Mouse (Mus musculus): ENCODE results near the gene Specc1l. TPM values are rescaled to one million over a fixed set of nuclear protein-coding genes. Genes with fewer than 3 reads are reported as not detected.

The Specc1l gene
- polyA plus RNA-seq, 1 experiment from 2014 or later = 27.5 TPM

GRCm38 (mm10) chr10:75231876-75232275 lies 20.0 kb downstream of the Specc1l start:
- Histone ChIP-seq H3K9me3 (no peaks in the 10 kb centered on the region), H3K4me1 (no peaks in the 10 kb centered on the region), H3K4me3 (no peak overlapping the region), H3K36me3 (peaks cover 40% of the 10 kb centered on the region), H3K27me3 (ENCODE audit: insufficient read depth, poor library complexity, severe bottlenecking) (no peaks in the 10 kb centered on the region), H3K27ac (no peak overlapping the region)
- 92% methylated on average over 1 of the region's 1 CpGs for WGBS
- DNase-seq (ENCODE audit: low spot score) = no peak

- H3K27ac ChIP-seq = no peak overlapping the region
- no peaks in the 10 kb centered on the region for H3K4me1 ChIP-seq
- no peaks in the 10 kb centered on the region for H3K27me3 ChIP-seq (ENCODE audit: insufficient read depth, poor library complexity, severe bottlenecking)
- no peak for DNase-seq (ENCODE audit: low spot score)
- no peaks in the 10 kb centered on the region for H3K9me3 ChIP-seq
- H3K4me3 ChIP-seq = no peak overlapping the region
- whole genome bisulfite sequencing = 95% methylated on average over 4 of the region's 4 CpGs
- H3K36me3 ChIP-seq = peaks cover 40% of the 10 kb centered on the region
Observed at GRCm38 (mm10) chr10:75232612-75233155, 20.8 kb downstream of the Specc1l start.

- no peak for DNase-seq (ENCODE audit: low spot score)
- Histone ChIP-seq H3K36me3 (peaks cover 45% of the 10 kb centered on the region), H3K27ac (no peak overlapping the region), H3K4me1 (no peaks in the 10 kb centered on the region), H3K9me3 (no peaks in the 10 kb centered on the region), H3K4me3 (no peak overlapping the region), H3K27me3 (ENCODE audit: insufficient read depth, poor library complexity, severe bottlenecking) (no peaks in the 10 kb centered on the region)
- 88% methylated on average over 2 of the region's 2 CpGs for WGBS
Observed at GRCm38 (mm10) chr10:75233489-75233888, 21.6 kb downstream of the Specc1l start.

- Histone ChIP-seq H3K36me3 (peaks cover 44% of the 10 kb centered on the region), H3K4me1 (no peaks in the 10 kb centered on the region), H3K9me3 (no peaks in the 10 kb centered on the region), H3K27ac (no peak overlapping the region), H3K27me3 (ENCODE audit: insufficient read depth, poor library complexity, severe bottlenecking) (no peaks in the 10 kb centered on the region), H3K4me3 (no peak overlapping the region)
- 86% methylated on average over 2 of the region's 2 CpGs for WGBS
- DNase-seq (ENCODE audit: low spot score) = no peak
Observed at GRCm38 (mm10) chr10:75235726-75236125, 23.9 kb downstream of the Specc1l start.

GRCm38 (mm10) chr10:75236156-75236555 lies 24.3 kb downstream of the Specc1l start:
- 90% methylated on average over 3 of the region's 3 CpGs for WGBS
- Histone ChIP-seq H3K36me3 (peaks cover 45% of the 10 kb centered on the region), H3K27me3 (ENCODE audit: insufficient read depth, poor library complexity, severe bottlenecking) (no peaks in the 10 kb centered on the region)

GRCm38 (mm10) chr10:75237166-75237565 lies 25.3 kb downstream of the Specc1l start:
- Histone ChIP-seq H3K9me3 (no peaks in the 10 kb centered on the region), H3K4me1 (no peaks in the 10 kb centered on the region), H3K27me3 (ENCODE audit: insufficient read depth, poor library complexity, severe bottlenecking) (no peaks in the 10 kb centered on the region), H3K4me3 (no peak overlapping the region), H3K36me3 (peaks cover 46% of the 10 kb centered on the region), H3K27ac (no peak overlapping the region)
- no peak for DNase-seq (ENCODE audit: low spot score)
- WGBS = 93% methylated on average over 2 of the region's 2 CpGs

More at GRCm38 (mm10) chr10:75236156-75236555, 24.3 kb downstream of the Specc1l start:
- no peaks in the 10 kb centered on the region for H3K9me3 ChIP-seq
- no peak for DNase-seq (ENCODE audit: low spot score)
- no peak overlapping the region for H3K27ac ChIP-seq
- no peak overlapping the region for H3K4me3 ChIP-seq
- no peaks in the 10 kb centered on the region for H3K4me1 ChIP-seq

GRCm38 (mm10) chr10:75240583-75241250 lies 28.8 kb downstream of the Specc1l start:
- Histone ChIP-seq H3K27me3 (ENCODE audit: insufficient read depth, poor library complexity, severe bottlenecking) (no peaks in the 10 kb centered on the region), H3K9me3 (no peaks in the 10 kb centered on the region), H3K4me3 (no peak overlapping the region), H3K4me1 (no peaks in the 10 kb centered on the region), H3K36me3 (peaks cover 62% of the 10 kb centered on the region), H3K27ac (no peak overlapping the region)
- no peak for DNase-seq (ENCODE audit: low spot score)
- 87% methylated on average over 8 of the region's 8 CpGs for WGBS

- no peak overlapping the region for H3K4me3 ChIP-seq
- no peak overlapping the region for H3K27ac ChIP-seq
- WGBS = 87% methylated on average over 13 of the region's 13 CpGs
- no peaks in the 10 kb centered on the region for H3K9me3 ChIP-seq
- H3K4me1 ChIP-seq = no peaks in the 10 kb centered on the region
- peaks cover 79% of the 10 kb centered on the region for H3K36me3 ChIP-seq
- no peaks in the 10 kb centered on the region for H3K27me3 ChIP-seq (ENCODE audit: insufficient read depth, poor library complexity, severe bottlenecking)
- no peak for DNase-seq (ENCODE audit: low spot score)
Observed at GRCm38 (mm10) chr10:75245806-75246205, 33.9 kb downstream of the Specc1l start.

GRCm38 (mm10) chr10:75246331-75246730 lies 34.5 kb downstream of the Specc1l start:
- H3K36me3 ChIP-seq = peaks cover 74% of the 10 kb centered on the region
- no peak overlapping the region for H3K4me3 ChIP-seq
- WGBS = 92% methylated on average over 10 of the region's 10 CpGs
- H3K4me1 ChIP-seq = no peaks in the 10 kb centered on the region
- H3K27me3 ChIP-seq (ENCODE audit: insufficient read depth, poor library complexity, severe bottlenecking) = no peaks in the 10 kb centered on the region
- H3K9me3 ChIP-seq = no peaks in the 10 kb centered on the region
- no peak for DNase-seq (ENCODE audit: low spot score)
- no peak overlapping the region for H3K27ac ChIP-seq

- no peaks in the 10 kb centered on the region for H3K27me3 ChIP-seq (ENCODE audit: insufficient read depth, poor library complexity, severe bottlenecking)
- DNase-seq (ENCODE audit: low spot score) = peak; percentile 56
- H3K4me1 ChIP-seq = peaks cover 10% of the 10 kb centered on the region
- no peak overlapping the region for H3K4me3 ChIP-seq
- 70% methylated on average over 2 of the region's 2 CpGs for WGBS
- no peak overlapping the region for H3K27ac ChIP-seq
- no peaks in the 10 kb centered on the region for H3K9me3 ChIP-seq
- peaks cover 38% of the 10 kb centered on the region for H3K36me3 ChIP-seq
Observed at GRCm38 (mm10) chr10:75251011-75251410, 39.1 kb downstream of the Specc1l start.

- Histone ChIP-seq H3K4me3 (no peak overlapping the region), H3K27ac (peak overlapping the region; percentile 69; the same call in 1 of the 2 replicates), H3K27me3 (ENCODE audit: insufficient read depth, poor library complexity, severe bottlenecking) (no peaks in the 10 kb centered on the region), H3K9me3 (no peaks in the 10 kb centered on the region), H3K4me1 (peaks cover 10% of the 10 kb centered on the region), H3K36me3 (peaks cover 25% of the 10 kb centered on the region)
- WGBS = 66% methylated on average over 13 of the region's 13 CpGs
- DNase-seq (ENCODE audit: low spot score) = no peak
Observed at GRCm38 (mm10) chr10:75252301-75253022, 40.6 kb downstream of the Specc1l start.

GRCm38 (mm10) chr10:75255091-75255490 lies 43.2 kb downstream of the Specc1l start:
- Histone ChIP-seq H3K36me3 (peaks cover 23% of the 10 kb centered on the region), H3K4me1 (peaks cover 10% of the 10 kb centered on the region), H3K27ac (no peak overlapping the region), H3K9me3 (no peaks in the 10 kb centered on the region), H3K27me3 (ENCODE audit: insufficient read depth, poor library complexity, severe bottlenecking) (no peaks in the 10 kb centered on the region), H3K4me3 (no peak overlapping the region)
- DNase-seq (ENCODE audit: low spot score) = no peak
- WGBS = 69% methylated on average over 2 of the region's 2 CpGs

GRCm38 (mm10) chr10:75257401-75257800 lies 45.5 kb downstream of the Specc1l start:
- H3K4me1 ChIP-seq = peaks cover 5% of the 10 kb centered on the region
- no peak for DNase-seq (ENCODE audit: low spot score)
- WGBS = 76% methylated on average over 3 of the region's 3 CpGs
- no peaks in the 10 kb centered on the region for H3K9me3 ChIP-seq
- H3K4me3 ChIP-seq = no peak overlapping the region
- peaks cover 42% of the 10 kb centered on the region for H3K36me3 ChIP-seq
- no peaks in the 10 kb centered on the region for H3K27me3 ChIP-seq (ENCODE audit: insufficient read depth, poor library complexity, severe bottlenecking)
- no peak overlapping the region for H3K27ac ChIP-seq
